Mouse (Mus musculus) myocyte (in vitro differentiated cells): ENCODE data around the gene Tead3.

Experiments
- E2F4 ChIP-seq: IDR thresholded peaks from one replicate; pipeline ENCODE4 v1.6.1; 2011; ENCODE audit warnings: mild to moderate bottlenecking, control low read depth, moderate library complexity; ENCODE audit not compliant: insufficient read depth
- MAX ChIP-seq: IDR thresholded peaks from one replicate; pipeline ENCODE4 v1.6.1; 2011; ENCODE audit warnings: low read depth, mild to moderate bottlenecking, control low read depth
- MYOD1 ChIP-seq, 3 experiments: IDR thresholded peaks; one replicate each; pipeline ENCODE4 v1.6.1; 2011; ENCODE audit warnings: control low read depth in 2 of 3, low read depth in 2 of 3, mild to moderate bottlenecking in 2 of 3, moderate library complexity in 1 of 3; ENCODE audit not compliant: insufficient read length in 2 of 3, control insufficient read depth in 1 of 3
- MYOG ChIP-seq, 3 experiments: IDR thresholded peaks; one replicate each; pipeline ENCODE4 v1.6.1; 2011; ENCODE audit warnings: control low read depth in 2 of 3, low read depth in 2 of 3, mild to moderate bottlenecking in 2 of 3; ENCODE audit not compliant: insufficient read length in 2 of 3, control insufficient read depth in 1 of 3, insufficient read depth in 1 of 3
- POLR2A ChIP-seq: IDR thresholded peaks from one replicate; pipeline ENCODE4 v1.6.1; 2011; ENCODE audit warnings: low read depth, mild to moderate bottlenecking, control low read depth, moderate library complexity; ENCODE audit not compliant: insufficient read length
- REST ChIP-seq: IDR thresholded peaks from one replicate; pipeline ENCODE4 v1.6.1; 2011; ENCODE audit warnings: mild to moderate bottlenecking, control low read depth, moderate library complexity; ENCODE audit not compliant: insufficient read depth, insufficient read length
- SRF ChIP-seq: IDR thresholded peaks from one replicate; pipeline ENCODE4 v1.6.1; 2011; ENCODE audit warnings: low read depth; ENCODE audit not compliant: control insufficient read depth, insufficient read length
- TCF12 ChIP-seq: IDR thresholded peaks from one replicate; pipeline ENCODE4 v1.6.1; 2011; ENCODE audit warnings: mild to moderate bottlenecking, control low read depth; ENCODE audit not compliant: poor library complexity, insufficient read depth, severe bottlenecking
- USF1 ChIP-seq: IDR thresholded peaks from one replicate; pipeline ENCODE4 v1.6.1; 2011; ENCODE audit warnings: low read depth, mild to moderate bottlenecking, control low read depth, moderate library complexity

- TF ChIP-seq POLR2A (no peak), MAX (no peak), TCF12 (no peak), E2F4 (no peak), MYOG (IDR thresholded peaks at IDR 0.05; ENCODE audit: control insufficient read depth in 1 of 3, insufficient read depth in 1 of 3, insufficient read length in 2 of 3, low read depth in 2 of 3) (no peak), SRF (no peak), USF1 (no peak), MYOD1 (IDR thresholded peaks at IDR 0.05; ENCODE audit: control insufficient read depth in 1 of 3, insufficient read length in 2 of 3, low read depth in 2 of 3) (no peak), REST (no peak)
These were observed 5.9 kb downstream of the Tead3 start for GRCm38 (mm10) chr17:28344670-28345069.
